Mouse (Mus musculus) large intestine, adult 2 months (tissue): ENCODE measurements at regions not wholly inside any gene's neighbourhood (a gene's known extent, or its start where the extent isn't known, plus 50 kb on each side); places are given as distances from the start of the nearest gene placed in this dataset.

Experiments used
- DNase-seq: peaks from one replicate; pipeline ENCODE4 v3.0.0-alpha.2; 2012; ENCODE audit warnings: low read depth, low spot score
- WGBS: fragments of 180-500 bp; shearing (Covaris S2); methylation state at CpG from one replicate; pipeline ENCODE4 v1.1.7; 2018; 5-methylcytosine and 5-hydroxymethylcytosine counted together

DNA sequence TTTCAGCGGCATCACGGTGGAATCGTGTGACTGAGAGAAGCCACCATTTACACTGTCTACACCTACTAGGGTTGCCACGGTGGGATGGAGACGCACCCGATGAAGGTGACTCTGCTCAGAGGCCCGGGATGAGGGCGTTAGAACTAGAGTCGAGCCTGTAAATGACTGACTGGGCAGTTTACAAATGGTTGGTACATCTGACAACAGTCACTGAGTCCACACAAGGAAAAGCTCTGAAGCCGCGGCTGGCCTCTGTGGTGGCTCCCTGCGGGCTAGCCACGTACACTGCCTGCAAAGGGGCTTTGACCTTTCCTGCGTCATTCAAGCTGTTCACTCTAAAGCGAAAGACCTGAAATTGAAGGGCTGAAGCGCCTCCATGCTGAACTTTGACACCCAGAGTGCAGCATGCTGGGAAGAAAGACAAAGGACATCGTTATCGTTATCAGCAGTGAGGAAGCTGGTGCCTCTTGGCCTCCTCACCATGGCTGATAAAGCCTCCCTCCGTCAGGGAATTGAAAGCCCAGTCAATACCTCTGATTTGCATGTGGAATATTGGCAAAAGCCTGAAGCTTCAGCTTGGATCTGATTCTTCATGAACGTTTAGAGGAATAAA, 462.1 kb upstream of the Arglu1 start:
- 79% methylated on average over 20 of the region's 20 CpGs for WGBS

DNA sequence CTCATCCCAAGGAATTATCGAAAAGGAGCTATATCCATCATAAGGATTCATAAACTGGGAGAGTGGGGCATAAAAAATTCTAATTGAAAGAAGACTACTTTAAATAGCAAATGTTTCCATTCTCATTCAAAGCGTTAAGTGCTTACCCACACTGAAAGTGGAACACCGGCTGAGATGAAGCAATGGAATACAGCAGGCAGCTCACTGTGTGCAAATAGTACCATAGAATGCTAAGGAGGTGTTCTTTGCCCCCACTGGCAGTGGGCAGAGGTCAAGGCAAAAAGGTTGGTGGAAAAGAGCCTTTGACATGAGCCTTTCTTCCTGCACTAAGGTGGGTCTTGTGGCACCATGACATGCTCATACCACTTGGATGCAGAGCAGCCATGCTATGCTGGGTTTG, 454.0 kb upstream of the Arglu1 start:
- no peak for DNase-seq
- WGBS = 84% methylated on average over 3 of the region's 3 CpGs

More for the DNA sequence above, 462.1 kb upstream of the Arglu1 start:
- DNase-seq = no peak

- WGBS = 70% methylated on average over 3 of the region's 3 CpGs
- DNase-seq = no peak
Observed at GRCm38 (mm10) chr8:9139781-9140180, 449.5 kb upstream of the Arglu1 start.

DNA sequence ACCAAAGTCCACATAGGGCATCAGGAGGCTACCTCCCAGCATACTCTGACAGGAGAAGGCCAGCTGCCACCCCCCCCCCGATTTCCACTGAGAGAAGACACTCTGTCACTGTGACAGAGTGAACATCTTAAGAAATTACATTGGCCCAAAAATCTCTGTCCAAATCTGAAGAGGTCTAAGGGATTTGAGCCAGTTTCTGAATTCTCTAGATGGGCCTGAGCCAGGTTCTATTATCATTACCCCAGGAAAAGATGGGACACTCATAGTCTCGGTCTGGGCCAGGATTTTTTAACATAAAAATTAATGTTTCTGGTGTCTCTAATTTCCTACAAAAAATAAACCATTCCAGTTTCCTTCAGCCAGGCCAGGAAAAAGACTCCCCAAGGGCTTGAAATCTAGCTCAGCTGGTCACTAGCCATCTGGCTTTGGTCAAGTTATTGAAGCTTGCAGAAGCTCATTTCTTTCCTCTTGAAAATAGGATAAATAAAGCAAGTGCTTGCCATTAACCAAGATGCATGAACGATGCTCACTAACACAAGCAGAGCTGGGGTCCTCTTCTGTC, 448.8 kb upstream of the Arglu1 start:
- WGBS = 68% methylated on average over 3 of the region's 3 CpGs
- DNase-seq = no peak

- no peak for DNase-seq
- 62% methylated on average over 7 of the region's 7 CpGs for WGBS
Observed at GRCm38 (mm10) chr8:9133758-9134157, 443.4 kb upstream of the Arglu1 start.

- no peak for DNase-seq
- WGBS = 76% methylated on average over 5 of the region's 5 CpGs
Observed at GRCm38 (mm10) chr8:9132612-9133218, 442.4 kb upstream of the Arglu1 start.

DNA sequence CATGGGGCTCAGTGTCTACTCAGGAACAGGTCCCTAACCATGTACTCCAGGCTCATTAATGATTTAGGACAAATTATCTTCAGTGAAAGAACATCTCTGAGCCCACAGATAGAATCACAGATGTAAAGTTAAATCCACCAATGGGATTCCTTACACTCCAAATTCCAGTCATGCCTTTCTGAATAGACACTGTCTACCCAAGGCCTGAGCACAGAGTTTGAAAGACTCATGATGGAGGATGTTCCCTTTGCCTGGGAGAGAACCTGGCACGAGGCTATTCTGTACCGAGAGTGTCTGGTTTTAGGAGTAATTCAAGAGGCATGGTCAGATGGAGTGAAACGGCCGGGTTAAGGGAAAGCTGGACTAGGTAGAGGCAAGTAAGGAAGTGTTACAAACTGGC, 440.9 kb upstream of the Arglu1 start:
- WGBS = 78% methylated on average over 4 of the region's 4 CpGs
- DNase-seq = no peak

DNA sequence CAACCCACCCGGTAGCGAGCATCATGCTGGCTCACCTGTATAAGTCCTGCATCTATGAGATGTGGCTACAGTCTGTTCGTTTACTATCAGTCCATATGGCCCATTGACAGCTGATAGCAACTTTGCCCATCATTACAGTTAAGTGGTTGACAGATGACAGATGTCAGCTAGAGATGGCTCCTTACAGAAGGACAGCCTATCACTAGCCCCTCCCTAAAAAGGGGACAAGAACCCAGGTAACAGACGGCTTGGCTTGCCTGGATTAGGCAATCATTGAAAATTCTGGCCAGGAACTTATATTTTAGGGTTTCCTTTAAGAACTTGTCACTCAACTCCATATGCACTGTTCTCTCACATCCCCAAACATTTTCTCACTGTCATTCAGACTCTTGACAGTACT, 434.2 kb upstream of the Arglu1 start:
- no peak for DNase-seq
- whole genome bisulfite sequencing = 76% methylated on average over 4 of the region's 4 CpGs

GRCm38 (mm10) chr8:9117809-9118737, 427.8 kb upstream of the Arglu1 start:
- DNase-seq = no peak
- 81% methylated on average over 27 of the region's 27 CpGs for WGBS

- DNase-seq = no peak
- 47% methylated on average over 5 of the region's 5 CpGs for WGBS
Observed at GRCm38 (mm10) chr8:9095980-9096379, 405.7 kb upstream of the Arglu1 start.

DNA sequence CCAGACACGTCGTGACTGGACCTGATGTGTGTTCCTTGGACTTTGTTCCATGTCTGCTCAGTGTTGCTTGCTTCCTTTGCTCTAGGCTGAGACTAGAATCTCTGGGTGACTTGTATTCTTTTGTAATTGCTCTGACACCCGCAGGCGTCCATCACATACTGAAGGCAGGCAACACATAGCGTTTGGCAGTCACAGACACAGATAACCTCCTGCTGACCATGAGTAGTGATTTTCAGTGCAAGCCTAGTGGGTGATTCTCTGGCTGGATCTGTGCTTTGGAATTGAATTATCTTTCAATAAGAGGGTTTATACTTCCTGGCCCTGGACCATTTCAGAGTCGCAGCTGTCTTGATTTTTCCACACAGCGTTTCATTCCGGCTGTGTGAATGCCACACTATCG, 403.7 kb upstream of the Arglu1 start:
- 66% methylated on average over 9 of the region's 9 CpGs for WGBS
- DNase-seq = no peak

DNA sequence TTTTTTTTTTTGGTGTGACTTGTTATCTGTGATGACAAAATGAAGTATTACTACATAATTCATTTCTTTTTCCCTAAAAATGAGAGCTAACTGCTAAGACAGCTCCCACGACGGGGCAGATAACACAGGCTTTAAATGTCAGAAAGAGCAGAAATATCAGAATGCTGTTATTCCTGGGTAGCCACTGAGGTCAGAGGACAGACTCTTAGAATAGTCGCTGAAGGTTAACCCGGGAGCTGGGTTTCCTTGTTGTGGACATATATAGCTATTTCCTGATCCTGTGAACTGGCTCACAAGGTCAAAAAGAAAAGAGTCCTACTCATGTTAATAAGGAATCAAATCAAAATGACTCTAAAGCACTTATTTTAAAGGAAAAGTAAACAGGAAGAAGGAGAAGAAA, 403.0 kb upstream of the Arglu1 start:
- 48% methylated on average over 4 of the region's 4 CpGs for WGBS

GRCm38 (mm10) chr8:9072724-9073123, 382.4 kb upstream of the Arglu1 start:
- 87% methylated on average over 4 of the region's 4 CpGs for WGBS

More for the DNA sequence above, 403.0 kb upstream of the Arglu1 start:
- DNase-seq = no peak

GRCm38 (mm10) chr8:9072286-9072685, 382.0 kb upstream of the Arglu1 start:
- WGBS = 44% methylated on average over 11 of the region's 11 CpGs
- DNase-seq = no peak

More at GRCm38 (mm10) chr8:9072724-9073123, 382.4 kb upstream of the Arglu1 start:
- DNase-seq = no peak

- no peak for DNase-seq
- WGBS = 68% methylated on average over 6 of the region's 6 CpGs
Observed at GRCm38 (mm10) chr8:9070953-9071352, 380.6 kb upstream of the Arglu1 start.

GRCm38 (mm10) chr8:9069845-9070244, 379.5 kb upstream of the Arglu1 start:
- no peak for DNase-seq
- 32% methylated on average over 7 of the region's 7 CpGs for WGBS

- 57% methylated on average over 1 of the region's 1 CpGs for WGBS
- DNase-seq = no peak
Observed at GRCm38 (mm10) chr8:9067731-9068130, 377.4 kb upstream of the Arglu1 start.

DNA sequence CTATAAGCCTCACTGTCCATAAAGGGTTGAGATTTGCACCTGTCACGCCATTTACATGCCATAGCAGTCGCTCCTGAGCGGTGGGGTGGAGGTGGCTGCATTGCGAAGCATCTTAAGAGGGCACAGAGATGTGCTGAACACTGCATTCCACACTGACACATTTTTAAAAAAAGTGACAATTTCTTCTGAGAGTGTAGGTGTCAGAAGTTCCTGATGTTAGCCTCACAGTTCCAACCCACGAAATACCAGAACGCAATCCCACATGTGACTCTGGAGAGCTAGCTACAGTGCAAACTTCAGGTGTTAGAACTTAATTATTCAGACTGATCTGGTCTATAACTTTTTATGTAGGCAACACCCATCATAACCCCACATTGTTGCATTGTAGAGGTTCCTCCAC, 369.8 kb upstream of the Arglu1 start:
- 90% methylated on average over 6 of the region's 6 CpGs for WGBS

DNA sequence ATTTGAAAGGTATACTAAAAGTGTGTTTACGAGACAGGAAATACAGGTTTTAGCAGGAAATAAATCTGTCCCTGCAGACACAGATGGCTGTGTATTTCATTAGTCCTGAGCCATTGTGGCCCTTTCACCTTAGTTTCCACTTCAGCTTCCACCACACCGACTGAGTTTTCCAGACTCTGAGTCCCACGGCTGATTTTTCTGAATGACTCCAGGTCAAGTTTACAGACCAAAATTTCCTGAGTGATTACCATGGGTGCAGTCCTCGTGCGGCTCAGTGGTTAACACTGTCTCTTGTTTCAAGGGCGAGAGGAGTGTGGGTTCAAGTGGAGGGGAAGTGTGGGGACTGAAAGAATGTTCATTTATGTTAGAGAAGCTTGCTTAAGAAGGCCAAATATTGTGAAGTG, 365.1 kb upstream of the Arglu1 start:
- 52% methylated on average over 6 of the region's 6 CpGs for WGBS
- no peak for DNase-seq

More for the DNA sequence above, 369.8 kb upstream of the Arglu1 start:
- no peak for DNase-seq

DNA sequence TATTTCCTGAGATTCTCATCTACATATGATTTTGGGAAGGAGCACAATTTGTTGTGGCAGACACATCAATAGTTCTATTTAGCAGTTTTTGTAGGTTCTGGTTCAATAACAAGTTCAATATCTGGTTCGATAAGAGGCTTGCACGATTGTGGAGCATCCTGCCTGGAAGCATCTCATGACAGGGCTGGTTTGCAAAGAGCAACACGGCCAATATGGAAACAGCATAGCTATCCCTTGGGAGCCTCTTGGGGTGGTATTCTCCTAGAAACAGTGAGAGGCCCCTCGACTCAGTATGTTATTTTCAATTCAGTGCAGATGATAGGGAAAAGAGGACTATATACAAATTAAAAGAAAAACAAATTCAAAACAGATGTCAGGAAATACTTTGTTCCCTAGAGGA, 364.5 kb upstream of the Arglu1 start:
- 79% methylated on average over 4 of the region's 4 CpGs for WGBS
- no peak for DNase-seq
